8 mouse cellular contexts compared by ENCODE assay signal in the genomic region with DNA sequence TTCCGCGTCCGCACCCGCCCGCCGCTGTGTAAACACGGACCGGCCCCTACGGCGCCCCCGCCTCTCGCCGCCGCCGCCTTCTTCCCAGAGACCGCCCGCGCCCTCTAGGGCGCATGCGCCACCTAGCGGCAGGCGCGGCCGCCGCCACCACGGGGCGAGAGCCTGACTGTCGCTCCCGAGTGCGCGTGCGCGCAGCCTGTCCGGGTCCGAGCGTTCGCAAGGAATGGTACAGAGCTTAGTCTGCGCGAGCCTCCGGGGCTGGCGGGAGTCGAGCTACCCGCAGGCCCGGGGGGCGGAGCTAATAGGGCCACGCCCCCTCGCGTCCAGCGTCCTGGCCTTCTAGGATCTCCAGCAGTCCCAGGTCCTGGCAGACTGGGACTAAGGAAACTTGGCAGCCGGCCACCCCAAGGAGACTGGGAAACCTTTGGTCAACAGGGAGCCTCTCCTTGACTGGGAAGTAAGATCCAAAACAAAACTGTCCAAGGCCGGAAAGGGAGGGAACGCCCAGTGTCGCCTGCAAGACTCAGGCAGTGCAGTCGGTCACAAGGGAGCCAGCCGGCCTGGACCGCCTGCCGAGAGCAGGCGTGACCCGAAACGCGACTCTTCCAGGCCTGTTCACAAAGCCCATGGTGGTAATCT. TPM values are rescaled to one million over a fixed set of nuclear protein-coding genes. Genes with fewer than 3 reads are reported as not detected.
A peak's percentile ranks its signal among the peaks of the same experiment; 100 is the strongest.
DNase-seq lines count a peak whose midpoint lies in the region; ATAC-seq lines count a peak whose summit lies in the region.

Gene Fcho2, minus strand, starts transcription at position 303 of the 639 bp plus-strand sequence.

- no peaks in the 10 kb centered on the region for H3K9me3 ChIP-seq in hindbrain, embryonic 11.5 days (ENCODE audit: control insufficient read depth, low read length)

- under 1% methylated on average over 50 of the region's 61 CpGs for WGBS in hindbrain, embryonic 11.5 days

- H3K36me3 ChIP-seq in hindbrain, embryonic 11.5 days (ENCODE audit: control insufficient read depth, insufficient read depth, low read length): no peaks in the 10 kb centered on the region

- ATAC-seq in hindbrain, embryonic 11.5 days (ENCODE audit: low FRiP score): peak; percentile 96

- H3K4me2 ChIP-seq in hindbrain, embryonic 11.5 days (replicated peaks; ENCODE audit: low read depth, low read length): peak within 1 kb of the TSS; percentile 54

- DNase-seq in MN1 (ENCODE audit: low spot score): peak; percentile 99
- DNase-seq in cerebellum, adult 9-10 months: peak; percentile 96
- DNase-seq in frontal cortex, adult 2 months (ENCODE audit: extremely low spot score in 1 of 2, low spot score in 1 of 2): peak; percentile 92 to 95
- DNase-seq in hindbrain, embryonic 11.5 days (ENCODE audit: low spot score): peak; percentile 100
- DNase-seq in layer of hippocampus, postnatal 10 days (ENCODE audit: low spot score in 2 of 2): peak; percentile 97
- DNase-seq in lung, postnatal 10 days: peak; percentile 98
- peak; percentile 100 for DNase-seq in ovary, postnatal 36 days (ENCODE audit: low spot score)
- peak; percentile 96 for DNase-seq in thymus, postnatal 25 days

- peak within 1 kb of the TSS; percentile 96 for H3K27ac ChIP-seq in hindbrain, embryonic 11.5 days (ENCODE audit: low read depth, low read length)

- peak within 1 kb of the TSS; percentile 93 for H3K9ac ChIP-seq in hindbrain, embryonic 11.5 days (ENCODE audit: low read depth, low read length)

- H3K27me3 ChIP-seq in hindbrain, embryonic 11.5 days (ENCODE audit: control insufficient read depth, insufficient read depth, low read length): no peaks in the 10 kb centered on the region

- peak within 1 kb of the TSS; percentile 89 for H3K4me3 ChIP-seq in hindbrain, embryonic 11.5 days (ENCODE audit: low read depth, low read length)

- H3K4me1 ChIP-seq in hindbrain, embryonic 11.5 days (replicated peaks; ENCODE audit: control insufficient read depth, insufficient read depth, low read length): no peaks in the 10 kb centered on the region

RNA-seq across cellular contexts. Expression of gene Fcho2, which starts in this region (rescaled TPM):
- 26.3 and 30.6 TPM in 2 replicates for polyA plus RNA-seq in frontal cortex, adult 2 months (2012; rRNA removed)
- 28.5 and 35.5 TPM in 2 replicates for polyA plus RNA-seq in hindbrain, embryonic 11.5 days (2014; fragmentation: Nextera tagmentation; extraction: Ambion mirVana)
- total RNA-seq in layer of hippocampus, postnatal 10 days (2021): 10 to 100 TPM; 36.0 to 37.1 TPM

Comparison
In these comparisons a context has a peak if more than half of its experiments do, and no peak if none do; other contexts are left out.
1. Peak in every context shown above with its lines: DNase-seq, ATAC-seq, H3K4me3 ChIP-seq and H3K27ac ChIP-seq.